Mouse (Mus musculus) heart, adult 2 months (tissue): ENCODE results near the gene Sik2. TPM values are rescaled to one million over a fixed set of nuclear protein-coding genes. Genes with fewer than 3 reads are reported as not detected.

Experiments used
- DNase-seq, 2 experiments: peaks; one replicate each; pipeline ENCODE4 v3.0.0; 2021
- H3K27ac ChIP-seq: fragments of 200-600 bp; 2 replicates; pipeline ENCODE4 v1.8.1; 2022
- H3K27me3 ChIP-seq: fragments of 200-500 bp; 2 replicates; pipeline ENCODE4 v1.6.1; 2012; ENCODE audit warnings: mild to moderate bottlenecking, low read length, inconsistent platforms, mixed read lengths; ENCODE audit not compliant: control insufficient read depth, insufficient read depth
- H3K36me3 ChIP-seq: fragments of 200-500 bp; 2 replicates; pipeline ENCODE4 v1.6.1; 2012; ENCODE audit warnings: low read length, inconsistent platforms; ENCODE audit not compliant: control insufficient read depth, insufficient read depth
- H3K4me1 ChIP-seq: fragments of 200-500 bp; 2 replicates; pipeline ENCODE4 v1.6.1; 2011; ENCODE audit warnings: low read length; ENCODE audit not compliant: control insufficient read depth, insufficient read depth
- H3K4me3 ChIP-seq: fragments of 200-600 bp; 2 replicates; pipeline ENCODE4 v1.8.1; 2022
- H3K79me2 ChIP-seq: fragments of 200-500 bp; replicated peaks from 2 replicates; pipeline ENCODE4 v1.6.1; 2012; ENCODE audit warnings: mild to moderate bottlenecking, inconsistent platforms, low read length, moderate library complexity, mixed read lengths; ENCODE audit not compliant: control insufficient read depth, insufficient read depth
- H3K9ac ChIP-seq: fragments of 200-500 bp; 2 replicates; pipeline ENCODE4 v1.6.1; 2012; ENCODE audit warnings: low read depth, mild to moderate bottlenecking, control low read depth, inconsistent platforms, low read length, mixed read lengths
- CTCF ChIP-seq: fragments of 200-600 bp; IDR thresholded peaks from 2 replicates; pipeline ENCODE4 v1.8.1; 2022; ENCODE audit warnings: antibody characterized with exemption, mild to moderate bottlenecking, moderate library complexity
- EP300 ChIP-seq: fragments of 200-500 bp; IDR thresholded peaks from 2 replicates; pipeline ENCODE4 v1.6.1; 2011; ENCODE audit warnings: low read depth, low read length, control low read depth; ENCODE audit not compliant: insufficient read depth
- POLR2A ChIP-seq: fragments of 200-500 bp; IDR thresholded peaks from 2 replicates; pipeline ENCODE4 v1.6.1; 2011; ENCODE audit warnings: mild to moderate bottlenecking, low read depth, low read length, control low read depth; ENCODE audit not compliant: insufficient read depth
- WGBS: fragments of 180-500 bp; shearing (Covaris S2); methylation state at CpG from one replicate; pipeline ENCODE4 v1.1.7; 2018; 5-methylcytosine and 5-hydroxymethylcytosine counted together
- intact Hi-C: fragments of 180-260 bp; cut with DNase I; formaldehyde crosslinking; loops from one replicate; pipeline ENCODE4 v1.15.1; 2025
- polyA plus RNA-seq: library from polyadenylated mRNA; depleted of rRNA; stranded (reverse); fragments of >200 nt; gene quantifications from 2 replicates; pipeline ENCODE4 v1.2.3, GENCODE M21; 2012
- total RNA-seq, 2 experiments: library from RNA; stranded (reverse); gene quantifications; 2 replicates each; pipeline ENCODE4 v1.2.3; 2021

Gene Sik2
- total and polyA plus RNA-seq, 3 experiments = 14.6 to 26.9 (median 22.2) TPM

GRCm38 (mm10) chr9:51032785-51033529, 24.1 kb upstream of the Sik2 start:
- 81% methylated on average over 3 of the region's 3 CpGs for WGBS
- Histone ChIP-seq H3K79me2 (no peaks in the 10 kb centered on the region), H3K4me1 (peaks cover 3% of the 10 kb centered on the region; the same call in 1 of the 2 replicates), H3K36me3 (no peaks in the 10 kb centered on the region), H3K27ac (no peak overlapping the region), H3K4me3 (no peak overlapping the region), H3K27me3 (no peaks in the 10 kb centered on the region), H3K9ac (no peak overlapping the region)
- intact Hi-C loops = no loop called here
- no peak for TF ChIP-seq EP300
- TF ChIP-seq CTCF = no peak
- no peak for TF ChIP-seq POLR2A
- no peak for DNase-seq

GRCm38 (mm10) chr9:51032291-51032690, 23.4 kb upstream of the Sik2 start:
- H3K36me3 ChIP-seq = no peaks in the 10 kb centered on the region
- H3K27ac ChIP-seq = no peak overlapping the region
- TF ChIP-seq POLR2A = no peak
- no peak for TF ChIP-seq CTCF
- TF ChIP-seq EP300 = no peak
- H3K4me3 ChIP-seq = no peak overlapping the region
- no peaks in the 10 kb centered on the region for H3K27me3 ChIP-seq
- DNase-seq = no peak
- intact Hi-C loops = no loop called here
- H3K4me1 ChIP-seq = peaks cover 3% of the 10 kb centered on the region; the same call in 1 of the 2 replicates
- H3K9ac ChIP-seq = no peak overlapping the region
- 87% methylated on average over 8 of the region's 8 CpGs for WGBS
- no peaks in the 10 kb centered on the region for H3K79me2 ChIP-seq

DNA sequence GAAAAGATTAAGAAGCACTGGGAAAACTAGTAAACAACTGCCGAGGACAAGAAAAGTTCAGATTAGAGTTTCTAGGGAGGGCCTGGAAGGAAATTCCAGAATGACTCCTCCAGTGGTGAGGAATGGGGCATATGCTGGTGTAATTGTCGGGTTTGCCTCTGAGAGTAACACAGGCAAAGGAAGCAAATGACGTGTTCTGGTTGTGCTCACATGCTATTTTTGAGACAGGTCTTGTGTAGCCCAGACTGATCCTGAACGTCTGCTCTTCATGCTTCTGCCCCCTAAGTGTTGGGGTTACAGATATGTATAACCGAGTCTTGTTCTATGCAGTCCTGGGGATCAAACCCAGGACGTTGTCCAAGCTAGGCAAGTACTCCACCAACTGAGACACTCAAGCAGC, 22.7 kb upstream of the Sik2 start:
- no peak for TF ChIP-seq EP300
- TF ChIP-seq POLR2A = no peak
- TF ChIP-seq CTCF = no peak
- Histone ChIP-seq H3K4me3 (no peak overlapping the region), H3K9ac (no peak overlapping the region), H3K79me2 (no peaks in the 10 kb centered on the region), H3K27me3 (no peaks in the 10 kb centered on the region), H3K27ac (no peak overlapping the region), H3K4me1 (peaks cover 3% of the 10 kb centered on the region; the same call in 1 of the 2 replicates), H3K36me3 (no peaks in the 10 kb centered on the region)
- WGBS = 30% methylated on average over 6 of the region's 6 CpGs
- intact Hi-C loops = no loop called here
- no peak for DNase-seq

GRCm38 (mm10) chr9:51030147-51030546, 21.3 kb upstream of the Sik2 start:
- no peak for DNase-seq
- no peaks in the 10 kb centered on the region for H3K36me3 ChIP-seq

DNA sequence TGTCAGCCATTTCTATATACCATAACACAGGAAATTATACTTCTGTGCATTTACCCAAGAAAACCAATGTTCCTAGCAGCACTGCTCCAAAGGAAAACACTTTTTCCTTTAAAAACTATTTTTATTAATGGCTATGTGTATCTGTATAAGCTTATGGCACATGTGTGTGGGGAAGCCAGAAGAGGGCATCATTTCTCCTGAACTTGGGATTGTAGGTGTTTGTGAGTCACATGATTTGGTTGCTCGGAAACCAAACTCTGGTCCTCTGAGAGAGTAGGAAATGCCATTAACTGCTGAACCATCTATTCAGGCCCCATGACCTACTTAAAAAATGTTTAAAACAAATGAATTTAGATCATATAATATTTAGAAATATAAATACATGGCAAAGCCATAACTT, 18.1 kb upstream of the Sik2 start:
- intact Hi-C loops = no loop called here

More at GRCm38 (mm10) chr9:51030147-51030546, 21.3 kb upstream of the Sik2 start:
- no peak overlapping the region for H3K27ac ChIP-seq
- no peaks in the 10 kb centered on the region for H3K27me3 ChIP-seq
- 0 out of 2 replicates have a peak, but pooled peaks cover 2% of the 10 kb centered on the region for H3K4me1 ChIP-seq
- intact Hi-C loops = no loop called here
- H3K79me2 ChIP-seq = no peaks in the 10 kb centered on the region
- TF ChIP-seq EP300 (no peak), CTCF (no peak), POLR2A (no peak)
- no peak overlapping the region for H3K4me3 ChIP-seq
- H3K9ac ChIP-seq = no peak overlapping the region
- WGBS = 30% methylated on average over 1 of the region's 1 CpGs

GRCm38 (mm10) chr9:51021123-51021795, 12.4 kb upstream of the Sik2 start:
- Histone ChIP-seq H3K36me3 (no peaks in the 10 kb centered on the region), H3K4me1 (no peaks in the 10 kb centered on the region), H3K27ac (no peak overlapping the region), H3K4me3 (no peak overlapping the region), H3K79me2 (no peaks in the 10 kb centered on the region), H3K9ac (no peak overlapping the region), H3K27me3 (no peaks in the 10 kb centered on the region)
- TF ChIP-seq EP300 (no peak), CTCF (no peak), POLR2A (no peak)
- intact Hi-C loops = no loop called here
- 68% methylated on average over 4 of the region's 4 CpGs for WGBS
- no peak for DNase-seq

More for the DNA sequence above, 18.1 kb upstream of the Sik2 start:
- TF ChIP-seq CTCF (no peak), EP300 (no peak), POLR2A (no peak)
- WGBS = 81% methylated on average over 1 of the region's 1 CpGs
- no peak for DNase-seq
- Histone ChIP-seq H3K4me1 (0 out of 2 replicates have a peak, but pooled peaks cover 2% of the 10 kb centered on the region), H3K4me3 (no peak overlapping the region), H3K36me3 (no peaks in the 10 kb centered on the region), H3K9ac (no peak overlapping the region), H3K27me3 (no peaks in the 10 kb centered on the region), H3K27ac (no peak overlapping the region), H3K79me2 (no peaks in the 10 kb centered on the region)
